Mouse (Mus musculus) heart, adult 2 months (tissue): ENCODE measurements around the gene Pakap. TPM values are rescaled to one million over a fixed set of nuclear protein-coding genes. Genes with fewer than 3 reads are reported as not detected.

Source experiments
- DNase-seq, 2 experiments: peaks; one replicate each; pipeline ENCODE4 v3.0.0; 2021
- H3K27ac ChIP-seq: fragments of 200-600 bp; 2 replicates; pipeline ENCODE4 v1.8.1; 2022
- H3K27me3 ChIP-seq: fragments of 200-500 bp; 2 replicates; pipeline ENCODE4 v1.6.1; 2012; ENCODE audit warnings: mild to moderate bottlenecking, low read length, inconsistent platforms, mixed read lengths; ENCODE audit not compliant: control insufficient read depth, insufficient read depth
- H3K36me3 ChIP-seq: fragments of 200-500 bp; 2 replicates; pipeline ENCODE4 v1.6.1; 2012; ENCODE audit warnings: low read length, inconsistent platforms; ENCODE audit not compliant: control insufficient read depth, insufficient read depth
- H3K4me1 ChIP-seq: fragments of 200-500 bp; 2 replicates; pipeline ENCODE4 v1.6.1; 2011; ENCODE audit warnings: low read length; ENCODE audit not compliant: control insufficient read depth, insufficient read depth
- H3K4me3 ChIP-seq: fragments of 200-600 bp; 2 replicates; pipeline ENCODE4 v1.8.1; 2022
- H3K79me2 ChIP-seq: fragments of 200-500 bp; replicated peaks from 2 replicates; pipeline ENCODE4 v1.6.1; 2012; ENCODE audit warnings: mild to moderate bottlenecking, inconsistent platforms, low read length, moderate library complexity, mixed read lengths; ENCODE audit not compliant: control insufficient read depth, insufficient read depth
- H3K9ac ChIP-seq: fragments of 200-500 bp; 2 replicates; pipeline ENCODE4 v1.6.1; 2012; ENCODE audit warnings: low read depth, mild to moderate bottlenecking, control low read depth, inconsistent platforms, low read length, mixed read lengths
- CTCF ChIP-seq: fragments of 200-600 bp; IDR thresholded peaks from 2 replicates; pipeline ENCODE4 v1.8.1; 2022; ENCODE audit warnings: antibody characterized with exemption, mild to moderate bottlenecking, moderate library complexity
- EP300 ChIP-seq: fragments of 200-500 bp; IDR thresholded peaks from 2 replicates; pipeline ENCODE4 v1.6.1; 2011; ENCODE audit warnings: low read depth, low read length, control low read depth; ENCODE audit not compliant: insufficient read depth
- POLR2A ChIP-seq: fragments of 200-500 bp; IDR thresholded peaks from 2 replicates; pipeline ENCODE4 v1.6.1; 2011; ENCODE audit warnings: mild to moderate bottlenecking, low read depth, low read length, control low read depth; ENCODE audit not compliant: insufficient read depth
- whole genome bisulfite sequencing: fragments of 180-500 bp; shearing (Covaris S2); methylation state at CpG from one replicate; pipeline ENCODE4 v1.1.7; 2018; 5-methylcytosine and 5-hydroxymethylcytosine counted together
- intact Hi-C: fragments of 180-260 bp; cut with DNase I; formaldehyde crosslinking; loops from one replicate; pipeline ENCODE4 v1.15.1; 2025
- polyA plus RNA-seq: library from polyadenylated mRNA; depleted of rRNA; stranded (reverse); fragments of >200 nt; gene quantifications from 2 replicates; pipeline ENCODE4 v1.2.3, GENCODE M21; 2012
- total RNA-seq, 2 experiments: library from RNA; stranded (reverse); gene quantifications; 2 replicates each; pipeline ENCODE4 v1.2.3; 2021

Gene Pakap
- total and polyA plus RNA-seq, 3 experiments: 3.3 to 35.2 (median 33.7) TPM

- intact Hi-C loops: loop anchor here (5.0 kb wide), 3 partner anchors 61 to 234 kb away; no protein-coding TSS in a partner anchor
- Histone ChIP-seq H3K4me3 (no peak overlapping the region), H3K4me1 (peaks cover 8% of the 10 kb centered on the region), H3K27me3 (no peaks in the 10 kb centered on the region), H3K27ac (peak overlapping the region; percentile 55; the same call in 1 of the 2 replicates), H3K36me3 (peaks cover 2% of the 10 kb centered on the region; the same call in 1 of the 2 replicates), H3K9ac (no peak overlapping the region), H3K79me2 (peaks cover 2% of the 10 kb centered on the region; the same call in 1 of the 2 replicates)
- TF ChIP-seq EP300 (no peak), POLR2A (no peak), CTCF (no peak)
- WGBS: 15% methylated on average over 3 of the region's 3 CpGs
- DNase-seq: peak in 1 of 2 experiments; percentile 46
Measured at GRCm38 (mm10) chr4:57606258-57606657, 38.3 kb downstream of the Pakap start.

DNA sequence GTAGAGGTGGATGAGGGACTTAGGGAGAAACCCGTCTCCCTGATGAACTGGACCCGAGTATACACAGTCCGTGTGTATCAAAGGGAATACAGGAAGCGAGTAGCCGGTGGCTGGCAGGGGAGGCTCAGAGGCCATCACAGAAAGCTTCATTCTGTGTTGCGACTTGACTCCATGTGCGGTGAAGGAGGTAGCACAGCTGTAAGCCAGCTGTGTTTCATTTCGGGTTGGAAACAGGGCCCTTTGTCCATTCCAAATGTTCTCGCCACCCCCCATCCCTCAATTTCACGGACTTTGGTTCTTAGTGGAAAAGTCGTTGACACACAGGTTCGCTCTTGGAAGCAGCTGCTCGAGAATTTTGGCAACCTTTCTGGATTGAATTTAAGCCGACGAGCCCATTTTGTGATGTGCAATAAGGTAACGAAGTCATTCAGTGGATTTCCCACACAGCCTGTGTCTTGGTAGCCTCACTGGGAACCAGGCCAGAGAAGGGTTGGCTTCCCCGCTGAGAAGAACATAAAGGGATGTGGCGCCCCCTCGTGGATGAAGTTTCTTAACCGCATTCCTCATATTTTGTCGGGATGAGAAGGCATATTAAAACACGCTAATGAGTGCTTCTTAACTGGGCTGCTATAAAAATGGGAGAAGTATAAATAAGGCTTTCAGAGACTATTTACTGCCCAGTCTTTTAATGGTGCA, 39.4 kb downstream of the Pakap start:
- H3K36me3 ChIP-seq: peaks cover 2% of the 10 kb centered on the region; the same call in 1 of the 2 replicates
- peak overlapping the region; percentile 55; the same call in 1 of the 2 replicates for H3K27ac ChIP-seq
- TF ChIP-seq EP300: peak; percentile 40; the same call in 1 of the 2 replicates
- no peak for TF ChIP-seq POLR2A
- peak; percentile 79 for TF ChIP-seq CTCF
- peaks cover 2% of the 10 kb centered on the region; the same call in 1 of the 2 replicates for H3K79me2 ChIP-seq
- DNase-seq: peak; percentile 83 to 88
- peaks cover 10% of the 10 kb centered on the region for H3K4me1 ChIP-seq
- H3K27me3 ChIP-seq: no peaks in the 10 kb centered on the region
- WGBS: 29% methylated on average over 22 of the region's 22 CpGs
- no peak overlapping the region for H3K4me3 ChIP-seq
- peak overlapping the region; percentile 6; the same call in 1 of the 2 replicates for H3K9ac ChIP-seq
- intact Hi-C loops: loop anchor here (5.0 kb wide), 3 partner anchors 60 to 235 kb away; no protein-coding TSS in a partner anchor

DNA sequence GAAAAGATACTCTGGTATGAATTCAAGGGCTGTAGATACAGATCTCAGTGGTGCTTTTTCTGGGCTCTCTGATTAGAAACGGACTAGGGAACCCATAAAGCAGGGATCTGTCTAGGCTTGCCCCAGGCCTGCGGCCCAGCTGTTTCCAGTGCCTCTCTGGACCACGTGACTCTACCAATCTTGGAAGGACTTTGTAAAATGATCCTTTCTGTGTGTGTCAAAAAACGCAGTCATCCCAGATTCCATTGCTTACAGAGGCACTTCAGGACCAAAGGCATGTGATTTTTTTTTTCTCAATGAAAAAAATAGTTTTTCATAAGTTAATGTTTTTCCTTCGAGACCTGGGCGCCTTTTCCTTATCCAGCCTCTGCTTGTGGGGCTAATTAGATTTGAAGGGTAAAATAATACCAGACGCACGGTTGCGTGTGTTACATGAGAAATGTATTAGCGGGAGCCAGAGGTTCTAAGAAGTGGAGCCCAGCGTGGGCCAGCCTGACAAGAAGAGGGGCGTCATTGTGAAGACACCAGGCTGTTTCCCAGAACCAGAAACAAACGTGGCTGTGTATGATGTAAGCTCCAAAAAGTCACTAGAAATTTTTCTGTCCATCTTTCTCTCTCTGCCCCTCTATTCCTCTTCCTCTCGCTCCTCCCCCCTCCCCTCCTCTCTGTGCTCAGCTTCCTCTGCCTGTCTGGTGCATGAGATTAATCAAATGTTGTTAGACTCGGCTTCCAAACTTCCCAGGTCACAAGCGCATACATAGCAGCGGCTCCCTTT, 43.5 kb downstream of the Pakap start:
- no peak for TF ChIP-seq EP300
- no peak for TF ChIP-seq CTCF
- TF ChIP-seq POLR2A: no peak
- no peak overlapping the region for H3K4me3 ChIP-seq
- DNase-seq: no peak
- intact Hi-C loops: no loop called here
- WGBS: 50% methylated on average over 17 of the region's 17 CpGs
- H3K9ac ChIP-seq: no peak overlapping the region
- H3K4me1 ChIP-seq: peaks cover 8% of the 10 kb centered on the region
- H3K27me3 ChIP-seq: no peaks in the 10 kb centered on the region
- peaks cover 5% of the 10 kb centered on the region; the same call in 1 of the 2 replicates for H3K79me2 ChIP-seq
- peak overlapping the region; percentile 33 for H3K27ac ChIP-seq
- no peaks in the 10 kb centered on the region for H3K36me3 ChIP-seq

DNA sequence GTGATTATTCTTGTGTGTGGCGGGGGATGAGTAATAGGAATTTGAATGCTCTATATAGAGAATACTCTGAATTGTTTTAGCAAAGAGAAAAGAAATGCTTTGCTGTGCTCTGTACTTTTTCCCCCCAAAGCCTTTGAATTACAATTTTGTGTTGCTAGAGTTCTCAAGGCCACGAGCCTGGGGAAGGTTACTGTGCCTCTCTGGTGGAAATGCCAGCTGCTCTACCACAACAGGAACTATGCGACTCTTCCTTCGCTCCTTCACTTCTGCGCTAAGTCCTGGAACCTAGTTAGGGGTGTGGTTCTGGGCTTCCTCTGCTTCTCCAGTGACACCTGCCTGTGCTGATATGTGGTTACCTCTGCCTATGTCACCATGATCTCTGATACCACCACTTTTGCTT, 44.7 kb downstream of the Pakap start:
- Histone ChIP-seq H3K4me3 (no peak overlapping the region), H3K27ac (no peak overlapping the region), H3K9ac (no peak overlapping the region), H3K27me3 (no peaks in the 10 kb centered on the region), H3K4me1 (peaks cover 6% of the 10 kb centered on the region), H3K79me2 (peaks cover 5% of the 10 kb centered on the region; the same call in 1 of the 2 replicates), H3K36me3 (no peaks in the 10 kb centered on the region)
- no peak for TF ChIP-seq POLR2A
- no peak for TF ChIP-seq EP300
- TF ChIP-seq CTCF: no peak
- WGBS: 69% methylated on average over 5 of the region's 5 CpGs
- no peak for DNase-seq
- intact Hi-C loops: no loop called here

DNA sequence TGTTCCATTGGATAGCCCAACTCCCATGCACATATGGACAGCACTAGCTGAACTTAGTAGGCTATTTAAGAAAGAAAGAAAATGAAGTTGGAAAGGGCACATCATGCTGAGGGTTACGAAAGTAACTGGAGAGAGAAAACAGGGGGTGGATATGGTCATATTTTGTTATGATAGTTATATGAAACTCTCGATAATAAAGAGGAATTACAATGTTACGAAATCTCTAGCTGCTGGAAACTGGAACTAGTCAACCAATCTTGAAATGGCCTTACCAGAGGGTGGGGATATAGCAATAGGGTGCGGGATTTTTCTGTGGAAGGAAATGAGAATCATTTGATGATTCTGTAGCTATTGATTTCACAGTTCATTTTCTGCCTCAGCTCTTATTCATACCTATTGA, 46.7 kb downstream of the Pakap start:
- no peak for DNase-seq
- Histone ChIP-seq H3K4me3 (no peak overlapping the region), H3K4me1 (peaks cover 6% of the 10 kb centered on the region), H3K36me3 (no peaks in the 10 kb centered on the region), H3K27ac (no peak overlapping the region), H3K79me2 (peaks cover 5% of the 10 kb centered on the region; the same call in 1 of the 2 replicates), H3K9ac (no peak overlapping the region), H3K27me3 (no peaks in the 10 kb centered on the region)
- intact Hi-C loops: no loop called here
- no peak for TF ChIP-seq EP300
- no peak for TF ChIP-seq CTCF
- no peak for TF ChIP-seq POLR2A
- WGBS: 85% methylated on average over 4 of the region's 4 CpGs
